Mouse (Mus musculus): ENCODE measurements at regions not wholly inside any gene's neighbourhood (a gene's known extent, or its start where the extent isn't known, plus 50 kb on each side); places are given as distances from the start of the nearest gene placed in this dataset.

DNA sequence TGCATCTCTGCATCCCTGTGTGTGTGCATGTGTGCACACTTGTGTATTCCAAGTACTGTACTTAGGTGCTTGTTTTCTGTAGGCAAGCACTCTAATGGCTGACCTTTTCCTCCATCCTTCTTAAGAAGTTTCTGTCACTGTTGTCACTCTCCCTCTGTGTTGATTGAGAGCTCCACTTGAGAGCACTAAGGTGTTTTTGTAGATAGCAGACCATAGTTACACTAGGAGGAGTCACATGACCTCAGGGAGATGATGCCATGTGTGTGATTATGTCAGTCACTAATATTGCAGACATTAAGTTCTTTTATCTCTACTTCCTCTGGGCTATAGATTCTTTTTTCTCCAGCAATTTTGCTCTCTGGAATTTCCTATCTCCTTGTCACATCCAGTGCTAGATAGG, 225.9 kb upstream of the Ttc29 start:
- TF ChIP-seq MAZ (IDR thresholded peaks at IDR 0.05; ENCODE audit: low read depth, low read length) (no peak), MAX (IDR thresholded peaks at IDR 0.05; ENCODE audit: low read length) (no peak), E2F4 (IDR thresholded peaks at IDR 0.05; ENCODE audit: borderline replicate concordance, low read depth, low read length) (no peak), CTCF (IDR thresholded peaks at IDR 0.05 in 2 of 3, conservative IDR thresholded peaks at IDR 0.05 in 1 of 3; ENCODE audit: control insufficient read depth in 1 of 3, insufficient read depth in 1 of 3, low read depth in 2 of 3, low read length in 3 of 3, poor library complexity in 1 of 3, severe bottlenecking in 1 of 3) (no peak), CHD2 (IDR thresholded peaks at IDR 0.05; ENCODE audit: low read length) (no peak), SMC3 (IDR thresholded peaks at IDR 0.05; ENCODE audit: low read depth, low read length) (no peak), POLR2A (IDR thresholded peaks at IDR 0.05; ENCODE audit: control insufficient read depth in 1 of 2, insufficient read depth in 1 of 2, low read depth in 1 of 2, low read length in 2 of 2, poor library complexity in 1 of 2) (no peak), MYC (IDR thresholded peaks at IDR 0.05; ENCODE audit: low read depth, low read length) (no peak), EP300 (IDR thresholded peaks at IDR 0.05; ENCODE audit: low read depth in 1 of 2, low read length in 2 of 2) (no peak), USF1 (IDR thresholded peaks at IDR 0.05; ENCODE audit: low read depth, low read length) (peak; percentile 34; the same call in 1 of the 2 replicates)
